32 mouse cellular contexts compared by ENCODE assay signal in genomic region chr4:34484273-34484672, GRCm38 (mm10).
"Had no signal": no experiment of that assay in that cellular context is flagged by ENCODE, and none has a peak within 500 bp of the region (broad histone marks: within the 10 kb centered on the region; RNA-seq: fewer than 3 reads in every experiment).

No protein-coding gene starts in this region.

- H3K4me2 ChIP-seq: heart, embryonic 11.5 days; heart, embryonic 12.5 days; heart, embryonic 13.5 days; heart, embryonic 15.5 days; hindbrain, embryonic 12.5 days; hindbrain, embryonic 13.5 days; hindbrain, embryonic 14.5 days; hindbrain, embryonic 15.5 days; intestine, embryonic 15.5 days had no signal

- H3K27me3 ChIP-seq: heart, embryonic 12.5 days; heart, embryonic 13.5 days; heart, embryonic 15.5 days; hindbrain, embryonic 12.5 days; hindbrain, embryonic 13.5 days; hindbrain, embryonic 15.5 days; intestine, embryonic 15.5 days had no signal

- DNase-seq: heart, adult 2 months; heart, postnatal 10 days; heart, postnatal 14 days; heart, postnatal 36 days; heart, postnatal 4 days; kidney, adult 11 months; kidney, adult 18-20 months; kidney, adult 2 months; kidney, adult 8-10 months; kidney, adult 9 months; kidney, postnatal 25 days; kidney, postnatal 36 days; layer of hippocampus, adult 9-11 months; layer of hippocampus, postnatal 36 days had no signal

- H3K9me3 ChIP-seq: heart, embryonic 10.5 days; heart, embryonic 13.5 days; heart, embryonic 15.5 days; hindbrain, embryonic 12.5 days; hindbrain, embryonic 13.5 days; hindbrain, embryonic 15.5 days; intestine, embryonic 15.5 days had no signal

- H3K27ac ChIP-seq: heart, adult 2 months; heart, embryonic 10.5 days; heart, embryonic 13.5 days; heart, embryonic 15.5 days; hindbrain, embryonic 10.5 days; hindbrain, embryonic 12.5 days; hindbrain, embryonic 13.5 days; hindbrain, embryonic 14.5 days; hindbrain, embryonic 15.5 days; hindbrain, postnatal 0 days; intestine, embryonic 15.5 days; layer of hippocampus, adult 2 months; left cerebral cortex, adult 2 months had no signal

- H3K4me3 ChIP-seq: heart, adult 2 months; heart, embryonic 10.5 days; heart, embryonic 12.5 days; heart, embryonic 13.5 days; heart, embryonic 15.5 days; hindbrain, embryonic 10.5 days; hindbrain, embryonic 12.5 days; hindbrain, embryonic 13.5 days; hindbrain, embryonic 15.5 days; intestine, embryonic 15.5 days; layer of hippocampus, adult 2 months; left cerebral cortex, adult 2 months had no signal

- H3K4me1 ChIP-seq: heart, embryonic 10.5 days; heart, embryonic 12.5 days; heart, embryonic 13.5 days; heart, embryonic 15.5 days; hindbrain, embryonic 10.5 days; hindbrain, embryonic 12.5 days; hindbrain, embryonic 13.5 days; hindbrain, embryonic 15.5 days; intestine, embryonic 15.5 days had no signal

- H3K36me3 ChIP-seq: heart, embryonic 10.5 days; heart, embryonic 12.5 days; heart, embryonic 13.5 days; heart, embryonic 15.5 days; hindbrain, embryonic 10.5 days; hindbrain, embryonic 12.5 days; hindbrain, embryonic 13.5 days; hindbrain, embryonic 15.5 days; intestine, embryonic 15.5 days had no signal

- ATAC-seq: hindbrain, embryonic 16.5 days; hindbrain, postnatal 0 days; inflammation-experienced regulatory T-cells, adult 6 months; intestine, embryonic 15.5 days; intestine, embryonic 16.5 days; intestine, postnatal 0 days had no signal

- H3K9ac ChIP-seq: heart, embryonic 12.5 days; heart, embryonic 13.5 days; heart, embryonic 15.5 days; hindbrain, embryonic 12.5 days; hindbrain, embryonic 13.5 days; hindbrain, embryonic 14.5 days; hindbrain, embryonic 15.5 days; intestine, embryonic 15.5 days had no signal
